Mouse (Mus musculus) CD4-positive, CD25-positive, alpha-beta regulatory T cell, adult 2 months (primary cell): ENCODE results near the gene Dap.

ENCODE experiments used
- DNase-seq: peaks from one replicate; pipeline ENCODE4 v3.0.0-alpha.2; 2012; ENCODE audit warnings: low read depth, low spot score

The Dap gene

GRCm38 (mm10) chr15:31262361-31262760 lies 38.2 kb downstream of the Dap start:
- no peak for DNase-seq

- DNase-seq: peak; percentile 70
Observed at GRCm38 (mm10) chr15:31264827-31265226, 40.7 kb downstream of the Dap start.

- DNase-seq: no peak
Observed at GRCm38 (mm10) chr15:31265404-31265803, 41.3 kb downstream of the Dap start.

GRCm38 (mm10) chr15:31265845-31266244 lies 41.7 kb downstream of the Dap start:
- no peak for DNase-seq

- no peak for DNase-seq
Observed at GRCm38 (mm10) chr15:31268148-31268547, 44.0 kb downstream of the Dap start.

- DNase-seq: no peak
Observed at GRCm38 (mm10) chr15:31269558-31269957, 45.4 kb downstream of the Dap start.

- DNase-seq: no peak
Observed at GRCm38 (mm10) chr15:31272695-31273094, 48.6 kb downstream of the Dap start.

GRCm38 (mm10) chr15:31273509-31273908 lies 49.4 kb downstream of the Dap start:
- DNase-seq: no peak

- no peak for DNase-seq
Observed at GRCm38 (mm10) chr15:31278090-31278489, 54.0 kb downstream of the Dap start.

- DNase-seq: no peak
Observed at GRCm38 (mm10) chr15:31279120-31279519, 55.0 kb downstream of the Dap start.

GRCm38 (mm10) chr15:31279577-31280004 lies 55.5 kb downstream of the Dap start:
- peak; percentile 52 for DNase-seq

- DNase-seq: no peak
Observed at GRCm38 (mm10) chr15:31280059-31280458, 55.9 kb downstream of the Dap start.

GRCm38 (mm10) chr15:31280683-31281082 lies 56.6 kb downstream of the Dap start:
- DNase-seq: no peak

- DNase-seq: no peak
Observed at GRCm38 (mm10) chr15:31281830-31282229, 57.7 kb downstream of the Dap start.

- no peak for DNase-seq
Observed at GRCm38 (mm10) chr15:31282353-31282752, 58.2 kb downstream of the Dap start.

GRCm38 (mm10) chr15:31284142-31284541 lies 60.0 kb downstream of the Dap start:
- no peak for DNase-seq

GRCm38 (mm10) chr15:31284922-31285631 lies 61.0 kb downstream of the Dap start:
- no peak for DNase-seq

GRCm38 (mm10) chr15:31285695-31286094 lies 61.6 kb downstream of the Dap start:
- no peak for DNase-seq

GRCm38 (mm10) chr15:31292627-31293026 lies 68.5 kb downstream of the Dap start:
- no peak for DNase-seq

GRCm38 (mm10) chr15:31294311-31294710 lies 70.2 kb downstream of the Dap start:
- DNase-seq: no peak

- DNase-seq: no peak
Observed at GRCm38 (mm10) chr15:31296882-31297776, 73.0 kb downstream of the Dap start.

GRCm38 (mm10) chr15:31297777-31298137 lies 73.6 kb downstream of the Dap start:
- DNase-seq: no peak
